Comparison of ENCODE assay signal across 11 mouse cellular contexts in the genomic region with DNA sequence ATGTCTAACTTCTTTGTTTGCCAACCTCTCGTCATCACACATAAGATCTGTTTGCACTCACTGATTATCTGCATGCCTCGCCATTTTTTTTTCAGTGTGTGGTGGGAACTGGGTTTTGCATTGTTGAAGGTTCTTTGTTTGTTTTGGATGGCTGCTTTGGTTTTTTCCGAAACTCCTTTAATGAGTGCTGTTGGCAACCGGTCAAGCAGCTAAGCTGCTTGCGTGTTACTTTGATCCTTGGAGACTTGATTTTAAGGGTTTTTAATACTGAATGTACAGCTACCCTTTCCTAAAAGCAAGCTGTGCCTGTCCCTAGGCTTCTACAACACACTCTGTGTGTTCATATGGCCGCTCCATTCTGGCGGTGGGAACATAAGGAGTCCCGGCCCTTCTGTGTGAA.
DNase-seq lines count a peak whose midpoint lies in the region; ATAC-seq and TF ChIP-seq lines count a peak whose summit lies in the region.
"Had no signal": no experiment of that assay in that cellular context is flagged by ENCODE, and none has a peak within 500 bp of the region (broad histone marks: within the 10 kb centered on the region; RNA-seq: fewer than 3 reads in every experiment).

No protein-coding gene starts in this region.

- no peak overlapping the region for H3K27ac ChIP-seq in embryonic facial prominence, embryonic 14.5 days (replicated peaks; ENCODE audit: low read depth, low read length)
- no peak overlapping the region for H3K27ac ChIP-seq in embryonic facial prominence, embryonic 10.5 days (replicated peaks)
- peak overlapping the region; percentile 49 for H3K27ac ChIP-seq in midbrain, embryonic 10.5 days (replicated peaks)
- H3K27ac ChIP-seq in midbrain, embryonic 15.5 days = no peak overlapping the region
- H3K27ac ChIP-seq in midbrain, postnatal 0 days (ENCODE audit: low read depth, low read length) = no peak overlapping the region
- H3K27ac ChIP-seq: limb, embryonic 15.5 days had no signal

- no peaks in the 10 kb centered on the region for H3K4me1 ChIP-seq in embryonic facial prominence, embryonic 14.5 days (ENCODE audit: control insufficient read depth, insufficient read depth, low read length)
- H3K4me1 ChIP-seq in embryonic facial prominence, embryonic 10.5 days = no peaks in the 10 kb centered on the region
- H3K4me1 ChIP-seq in midbrain, embryonic 10.5 days = peaks cover 10% of the 10 kb centered on the region; the same call in 1 of the 2 replicates
- 0 out of 2 replicates have a peak, but pooled peaks cover 4% of the 10 kb centered on the region for H3K4me1 ChIP-seq in midbrain, embryonic 15.5 days
- H3K4me1 ChIP-seq in midbrain, postnatal 0 days (ENCODE audit: insufficient read depth, low read length) = no peaks in the 10 kb centered on the region

- no peaks in the 10 kb centered on the region for H3K36me3 ChIP-seq in embryonic facial prominence, embryonic 14.5 days (ENCODE audit: control insufficient read depth, insufficient read depth, low read length)
- H3K36me3 ChIP-seq in embryonic facial prominence, embryonic 10.5 days (replicated peaks) = no peaks in the 10 kb centered on the region
- H3K36me3 ChIP-seq in midbrain, embryonic 10.5 days = no peaks in the 10 kb centered on the region
- no peaks in the 10 kb centered on the region for H3K36me3 ChIP-seq in midbrain, embryonic 15.5 days (replicated peaks)
- H3K36me3 ChIP-seq in midbrain, postnatal 0 days (ENCODE audit: insufficient read depth, low read length) = no peaks in the 10 kb centered on the region
- H3K36me3 ChIP-seq: limb, embryonic 15.5 days had no signal

- H3K4me3 ChIP-seq in embryonic facial prominence, embryonic 14.5 days (ENCODE audit: low read depth, low read length) = no peak overlapping the region
- no peak overlapping the region for H3K4me3 ChIP-seq in embryonic facial prominence, embryonic 10.5 days
- no peak overlapping the region for H3K4me3 ChIP-seq in midbrain, embryonic 10.5 days
- no peak overlapping the region for H3K4me3 ChIP-seq in midbrain, embryonic 15.5 days
- H3K4me3 ChIP-seq in midbrain, postnatal 0 days (ENCODE audit: low read depth, low read length) = no peak overlapping the region
- H3K4me3 ChIP-seq: limb, embryonic 15.5 days had no signal

- peak; percentile 18; the same call in 1 of the 2 replicates for ATAC-seq in embryonic facial prominence, embryonic 14.5 days (ENCODE audit: low read depth)
- no peak for ATAC-seq in midbrain, embryonic 15.5 days (replicated peaks)
- ATAC-seq in midbrain, postnatal 0 days (ENCODE audit: low FRiP score) = no peak
- ATAC-seq: inflammation-experienced regulatory T-cells, adult 6 months had no signal

- H3K4me2 ChIP-seq in embryonic facial prominence, embryonic 14.5 days (ENCODE audit: low read depth, low read length) = no peak overlapping the region
- no peak overlapping the region for H3K4me2 ChIP-seq in midbrain, embryonic 15.5 days
- H3K4me2 ChIP-seq in midbrain, postnatal 0 days (ENCODE audit: low read depth, low read length, poor library complexity, severe bottlenecking) = no peak overlapping the region
- H3K4me2 ChIP-seq: limb, embryonic 15.5 days had no signal

- H3K9me3 ChIP-seq in embryonic facial prominence, embryonic 14.5 days (ENCODE audit: control insufficient read depth, low read length) = no peaks in the 10 kb centered on the region
- no peaks in the 10 kb centered on the region for H3K9me3 ChIP-seq in embryonic facial prominence, embryonic 10.5 days
- H3K9me3 ChIP-seq in midbrain, embryonic 10.5 days (replicated peaks) = no peaks in the 10 kb centered on the region
- H3K9me3 ChIP-seq in midbrain, embryonic 15.5 days = no peaks in the 10 kb centered on the region
- H3K9me3 ChIP-seq in midbrain, postnatal 0 days (ENCODE audit: low read length) = no peaks in the 10 kb centered on the region
- H3K9me3 ChIP-seq: limb, embryonic 15.5 days had no signal

- WGBS in embryonic facial prominence, embryonic 14.5 days = 64% methylated on average over 8 of the region's 8 CpGs
- 76% methylated on average over 8 of the region's 8 CpGs for WGBS in embryonic facial prominence, embryonic 10.5 days
- WGBS in midbrain, embryonic 10.5 days = 47% methylated on average over 8 of the region's 8 CpGs
- WGBS in midbrain, embryonic 15.5 days = 23% methylated on average over 8 of the region's 8 CpGs
- 27% methylated on average over 8 of the region's 8 CpGs for WGBS in midbrain, postnatal 0 days

- no peak for TF ChIP-seq CTCF in midbrain, postnatal 0 days (IDR thresholded peaks at IDR 0.05)

- H3K27me3 ChIP-seq in embryonic facial prominence, embryonic 14.5 days (replicated peaks; ENCODE audit: control insufficient read depth, insufficient read depth, low read length) = no peaks in the 10 kb centered on the region
- no peaks in the 10 kb centered on the region for H3K27me3 ChIP-seq in embryonic facial prominence, embryonic 10.5 days (replicated peaks; ENCODE audit: low read depth, poor library complexity, severe bottlenecking)
- H3K27me3 ChIP-seq in midbrain, embryonic 10.5 days (ENCODE audit: low read depth, poor library complexity, severe bottlenecking) = no peaks in the 10 kb centered on the region
- no peaks in the 10 kb centered on the region for H3K27me3 ChIP-seq in midbrain, embryonic 15.5 days (replicated peaks)
- H3K27me3 ChIP-seq in midbrain, postnatal 0 days (ENCODE audit: insufficient read depth, low read length) = no peaks in the 10 kb centered on the region
- H3K27me3 ChIP-seq: limb, embryonic 15.5 days had no signal

- H3K9ac ChIP-seq in embryonic facial prominence, embryonic 14.5 days (ENCODE audit: low read depth, low read length) = no peak overlapping the region
- no peak overlapping the region for H3K9ac ChIP-seq in midbrain, embryonic 15.5 days
- no peak overlapping the region for H3K9ac ChIP-seq in midbrain, postnatal 0 days (replicated peaks; ENCODE audit: low read length, poor library complexity, severe bottlenecking)
- H3K9ac ChIP-seq: limb, embryonic 15.5 days had no signal

- DNase-seq in embryonic facial prominence, embryonic 14.5 days (ENCODE audit: low spot score) = peak; percentile 84
- DNase-seq in embryonic facial prominence, embryonic 10.5 days (ENCODE audit: low spot score) = no peak
- no peak for DNase-seq in midbrain, embryonic 10.5 days (ENCODE audit: low spot score)
- DNase-seq in kidney, postnatal 14 days = peak; percentile 40
- peak; percentile 34 for DNase-seq in midbrain, postnatal 0 days (ENCODE audit: low spot score)
- DNase-seq in gastrocnemius, postnatal 4 days (ENCODE audit: low spot score in 2 of 2) = no peak
- DNase-seq in adipocyte (ENCODE audit: low spot score) = no peak
- DNase-seq: gastrocnemius, postnatal 14 days had no signal

Comparison
In these comparisons a context has a peak if more than half of its experiments do, and no peak if none do; other contexts are left out.
1. DNase-seq: peak in embryonic facial prominence, embryonic 14.5 days (single experiment), kidney, postnatal 14 days (single experiment) and midbrain, postnatal 0 days (single experiment); none in embryonic facial prominence, embryonic 10.5 days (single experiment), midbrain, embryonic 10.5 days (single experiment), gastrocnemius, postnatal 4 days (0 of 2) and adipocyte (single experiment).